Mouse (Mus musculus) small intestine, adult 2 months (tissue): ENCODE measurements around the gene Mecom. TPM values are rescaled to one million over a fixed set of nuclear protein-coding genes. Genes with fewer than 3 reads are reported as not detected.
A peak's percentile ranks its signal among the peaks of the same experiment; 100 is the strongest.

Experiments used
- H3K27ac ChIP-seq: fragments of 200-500 bp; 2 replicates; pipeline ENCODE4 v1.5.1; 2012; ENCODE audit warnings: low read depth, low read length, control low read depth, inconsistent platforms; ENCODE audit not compliant: insufficient read depth
- H3K27me3 ChIP-seq: fragments of 200-500 bp; 2 replicates; pipeline ENCODE4 v1.6.1; 2012; ENCODE audit warnings: mild to moderate bottlenecking, moderate library complexity, low read length, inconsistent platforms; ENCODE audit not compliant: control insufficient read depth, insufficient read depth
- H3K36me3 ChIP-seq: fragments of 200-500 bp; 2 replicates; pipeline ENCODE4 v1.6.1; 2012; ENCODE audit warnings: mild to moderate bottlenecking, low read length, control low read depth, inconsistent platforms; ENCODE audit not compliant: control insufficient read depth, insufficient read depth
- H3K4me1 ChIP-seq: fragments of 200-500 bp; 2 replicates; pipeline ENCODE4 v1.6.1; 2012; ENCODE audit warnings: low read length, inconsistent platforms, mixed read lengths; ENCODE audit not compliant: control insufficient read depth, insufficient read depth, insufficient read length
- H3K4me3 ChIP-seq: fragments of 200-500 bp; 2 replicates; pipeline ENCODE4 v1.5.1; 2012; ENCODE audit warnings: low read depth, mild to moderate bottlenecking, control low read depth, inconsistent platforms, low read length, moderate library complexity
- CTCF ChIP-seq: fragments of 200-500 bp; IDR thresholded peaks from 2 replicates; pipeline ENCODE4 v1.5.1; 2012; ENCODE audit warnings: low read depth, mild to moderate bottlenecking, control low read depth, inconsistent platforms, low read length, moderate library complexity, mixed read lengths; ENCODE audit not compliant: insufficient replicate concordance, insufficient read length; ENCODE audit errors: extremely low read depth
- POLR2A ChIP-seq: fragments of 200-500 bp; IDR thresholded peaks from 2 replicates; pipeline ENCODE4 v1.6.1; 2012; ENCODE audit warnings: low read depth, mild to moderate bottlenecking, control low read depth, inconsistent platforms, low read length, moderate library complexity
- WGBS: fragments of 180-500 bp; shearing (Covaris S2); methylation state at CpG from one replicate; pipeline ENCODE4 v1.1.7; 2018; 5-methylcytosine and 5-hydroxymethylcytosine counted together
- polyA plus RNA-seq: library from polyadenylated mRNA; depleted of rRNA; stranded (reverse); fragments of >200 nt; gene quantifications from 2 replicates; pipeline ENCODE4 v1.2.3, GENCODE M21; 2012

The Mecom gene
- polyA plus RNA-seq, 1 experiment = 2.8 TPM

- TF ChIP-seq POLR2A (no peak), CTCF (no peak)
- WGBS = 13% methylated on average over 29 of the region's 29 CpGs
Measured at GRCm38 (mm10) chr3:30012666-30013365, 535.0 kb downstream of the Mecom start.

DNA sequence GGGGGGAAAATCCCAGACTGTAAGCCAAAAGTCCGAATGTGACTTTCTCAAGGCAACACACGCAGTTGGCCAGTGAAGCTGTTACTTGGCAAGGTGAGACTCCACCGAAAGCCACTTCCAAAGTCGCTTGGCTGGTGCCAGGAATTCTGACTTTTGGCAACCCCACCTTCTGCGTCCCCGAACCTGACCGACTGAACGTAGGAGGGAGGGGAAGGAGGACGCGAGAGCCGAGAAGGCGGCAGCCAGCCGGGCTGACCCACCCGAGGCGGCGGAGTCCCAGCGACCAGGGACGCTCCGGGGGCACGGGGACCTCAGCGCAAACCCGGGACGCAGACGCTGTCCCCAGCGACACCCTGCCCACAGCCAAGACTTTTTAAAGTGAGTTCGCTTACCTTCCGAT is 535.7 kb downstream of the Mecom start:
- Histone ChIP-seq H3K36me3 (no peaks in the 10 kb centered on the region), H3K4me3 (peak overlapping the region; percentile 75), H3K27ac (no peak overlapping the region), H3K27me3 (0 out of 2 replicates have a peak, but pooled peaks cover 3% of the 10 kb centered on the region), H3K4me1 (no peaks in the 10 kb centered on the region)
- TF ChIP-seq POLR2A (no peak), CTCF (no peak)
- WGBS = 23% methylated on average over 27 of the region's 27 CpGs

More at GRCm38 (mm10) chr3:30012666-30013365, 535.0 kb downstream of the Mecom start:
- peak overlapping the region; percentile 75 for H3K4me3 ChIP-seq
- H3K4me1 ChIP-seq = no peaks in the 10 kb centered on the region
- 0 out of 2 replicates have a peak, but pooled peaks cover 3% of the 10 kb centered on the region for H3K27me3 ChIP-seq
- no peak overlapping the region for H3K27ac ChIP-seq
- no peaks in the 10 kb centered on the region for H3K36me3 ChIP-seq

GRCm38 (mm10) chr3:30011712-30012111 is 536.1 kb downstream of the Mecom start:
- Histone ChIP-seq H3K36me3 (no peaks in the 10 kb centered on the region), H3K27me3 (0 out of 2 replicates have a peak, but pooled peaks cover 3% of the 10 kb centered on the region), H3K4me1 (no peaks in the 10 kb centered on the region), H3K4me3 (no peak overlapping the region), H3K27ac (no peak overlapping the region)
- TF ChIP-seq POLR2A = no peak
- no peak for TF ChIP-seq CTCF
- WGBS = 56% methylated on average over 6 of the region's 6 CpGs

DNA sequence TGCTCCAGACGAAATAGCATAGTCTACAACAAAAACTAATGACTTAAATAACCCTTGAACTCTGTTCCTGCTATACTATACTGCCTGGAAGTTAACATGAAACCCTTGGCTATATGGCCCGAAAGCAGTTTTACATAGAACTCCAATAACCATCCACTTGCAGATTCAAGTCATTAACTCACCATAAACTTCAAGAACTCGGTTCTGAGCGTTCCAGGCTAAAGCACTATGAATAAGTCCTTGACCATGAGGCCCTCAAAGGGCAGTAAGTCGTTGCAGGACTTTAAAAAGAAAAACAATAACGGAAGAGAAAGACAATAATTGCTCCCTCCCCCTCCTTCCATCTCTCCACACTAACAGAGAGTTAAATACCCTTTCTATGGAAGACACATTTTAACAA is 536.9 kb downstream of the Mecom start:
- Histone ChIP-seq H3K27me3 (0 out of 2 replicates have a peak, but pooled peaks cover 3% of the 10 kb centered on the region), H3K4me1 (no peaks in the 10 kb centered on the region), H3K36me3 (no peaks in the 10 kb centered on the region), H3K4me3 (no peak overlapping the region), H3K27ac (no peak overlapping the region)
- TF ChIP-seq POLR2A (no peak), CTCF (no peak)
- WGBS = 70% methylated on average over 6 of the region's 6 CpGs

- Histone ChIP-seq H3K4me1 (no peaks in the 10 kb centered on the region), H3K4me3 (no peak overlapping the region), H3K27ac (no peak overlapping the region), H3K36me3 (no peaks in the 10 kb centered on the region), H3K27me3 (0 out of 2 replicates have a peak, but pooled peaks cover 3% of the 10 kb centered on the region)
- no peak for TF ChIP-seq POLR2A
- no peak for TF ChIP-seq CTCF
- 80% methylated on average over 5 of the region's 5 CpGs for WGBS
Measured at GRCm38 (mm10) chr3:30009596-30009995, 538.2 kb downstream of the Mecom start.

DNA sequence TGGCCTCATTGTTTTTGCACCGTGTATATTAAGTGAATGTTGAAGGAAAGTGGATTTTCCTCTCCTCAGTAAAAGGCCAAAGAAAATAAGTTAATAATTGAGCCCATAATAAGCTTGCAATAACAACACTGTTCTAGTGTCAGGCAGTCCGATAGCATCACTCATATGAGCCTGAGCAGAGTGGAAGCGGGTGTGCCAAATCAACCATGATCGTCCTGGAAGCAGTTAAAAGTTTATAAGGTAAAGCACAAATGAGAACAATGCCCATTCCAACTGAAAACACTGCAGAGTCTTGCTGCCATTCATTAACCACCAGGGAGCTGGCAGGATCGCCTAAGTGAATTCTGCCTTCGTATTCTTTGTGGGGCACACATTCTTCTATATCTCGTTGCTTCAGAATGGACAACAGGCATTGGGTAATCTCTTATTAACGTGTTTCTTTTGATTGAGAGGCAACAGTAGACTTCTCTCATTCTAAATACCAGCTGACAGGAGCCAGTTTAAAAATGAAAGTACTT is 542.9 kb downstream of the Mecom start:
- Histone ChIP-seq H3K4me3 (no peak overlapping the region), H3K36me3 (no peaks in the 10 kb centered on the region), H3K27ac (no peak overlapping the region), H3K27me3 (no peaks in the 10 kb centered on the region), H3K4me1 (no peaks in the 10 kb centered on the region)
- TF ChIP-seq CTCF = no peak
- TF ChIP-seq POLR2A = no peak
- 54% methylated on average over 8 of the region's 8 CpGs for WGBS

DNA sequence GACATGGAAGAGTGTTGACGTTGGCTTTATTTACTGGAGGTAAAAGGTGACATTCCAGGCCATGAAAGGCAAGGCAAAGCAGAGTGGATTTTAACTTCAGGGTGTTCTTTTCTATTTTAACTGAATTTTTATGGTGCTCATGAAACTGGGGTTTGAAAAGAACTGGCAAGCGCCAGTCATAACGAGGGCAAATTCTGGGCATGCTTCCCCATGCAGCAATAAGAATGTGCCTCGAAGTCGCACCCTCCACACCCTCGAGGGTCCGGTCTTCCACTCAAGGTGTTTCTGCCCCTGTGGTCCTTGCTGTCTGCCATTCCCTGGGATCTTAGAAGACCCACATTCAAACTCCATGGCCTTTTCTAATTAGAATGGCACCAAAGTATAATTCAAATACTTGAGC is 547.5 kb downstream of the Mecom start:
- 82% methylated on average over 7 of the region's 7 CpGs for WGBS
- no peak for TF ChIP-seq CTCF
- TF ChIP-seq POLR2A = no peak
- no peak overlapping the region for H3K27ac ChIP-seq
- H3K4me1 ChIP-seq = no peaks in the 10 kb centered on the region
- H3K4me3 ChIP-seq = no peak overlapping the region
- no peaks in the 10 kb centered on the region for H3K36me3 ChIP-seq
- H3K27me3 ChIP-seq = no peaks in the 10 kb centered on the region
